Mouse (Mus musculus) cerebellum, postnatal 4 days (tissue): ENCODE results near the gene Pitpnm3.
"Not testable (repeated sequence)": the region's sequence is repeated elsewhere in the genome, so short reads cannot be mapped to it uniquely, and the experiment has no call there.

ENCODE experiments used
- DNase-seq, 2 experiments: peaks; one replicate each; pipeline ENCODE4 v3.0.0; 2022; ENCODE audit warnings: low spot score in 2 of 2, mixed read lengths in 1 of 2

Gene Pitpnm3

DNA sequence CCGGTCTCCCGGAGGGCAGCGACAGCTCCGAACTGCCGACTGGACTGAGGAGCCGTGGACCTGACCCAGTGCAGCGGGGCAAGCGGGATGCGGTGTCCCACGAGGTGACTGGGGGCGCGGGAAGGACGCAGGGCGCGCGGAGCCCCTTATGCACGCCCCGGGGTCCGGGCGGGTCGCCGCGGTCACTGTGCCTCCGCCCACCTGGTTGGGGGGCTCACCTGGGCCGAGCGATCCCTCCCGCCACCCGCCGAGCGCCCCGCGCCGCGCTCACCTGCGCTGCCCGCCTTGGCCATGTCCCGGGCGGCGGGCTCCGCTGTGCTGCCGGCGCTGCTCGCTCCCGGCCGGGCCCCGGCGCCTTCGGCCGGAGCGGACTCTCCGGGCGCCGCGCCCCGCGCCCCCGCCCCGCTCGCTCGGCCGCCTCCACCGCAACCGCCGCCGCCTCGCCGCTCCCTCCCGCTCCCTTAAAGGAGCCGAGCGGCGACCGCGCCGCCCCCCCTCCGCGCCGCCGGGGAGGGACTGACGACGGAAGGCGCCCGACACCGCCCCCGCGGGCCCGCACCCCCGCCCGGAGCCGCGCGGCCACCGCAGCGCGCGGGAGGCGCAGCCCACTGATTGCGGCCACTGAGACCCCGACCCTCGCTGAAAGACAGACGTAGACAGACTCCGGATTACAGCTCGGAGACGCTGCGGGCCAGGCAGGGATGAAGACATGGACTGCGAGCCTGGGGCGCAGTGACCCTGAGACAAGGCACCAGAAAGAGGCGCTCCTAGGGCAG is at the start of gene Pitpnm3:
Pitpnm3 (minus strand) TSS at position 396 of the 776 bp plus-strand sequence.
- DNase-seq, result no peak

- DNase-seq, result no peak
These were observed 48.7 kb upstream of the Pitpnm3 start for GRCm38 (mm10) chr11:72184252-72184651.

- no peak for DNase-seq
These were observed 45.6 kb upstream of the Pitpnm3 start for GRCm38 (mm10) chr11:72181136-72181535.

GRCm38 (mm10) chr11:72180556-72180955 is 45.0 kb upstream of the Pitpnm3 start:
- no peak for DNase-seq

- DNase-seq, result no peak
These were observed 41.0 kb upstream of the Pitpnm3 start for GRCm38 (mm10) chr11:72176553-72176952.

- DNase-seq, result no peak
These were observed 40.4 kb upstream of the Pitpnm3 start for GRCm38 (mm10) chr11:72175966-72176365.

DNA sequence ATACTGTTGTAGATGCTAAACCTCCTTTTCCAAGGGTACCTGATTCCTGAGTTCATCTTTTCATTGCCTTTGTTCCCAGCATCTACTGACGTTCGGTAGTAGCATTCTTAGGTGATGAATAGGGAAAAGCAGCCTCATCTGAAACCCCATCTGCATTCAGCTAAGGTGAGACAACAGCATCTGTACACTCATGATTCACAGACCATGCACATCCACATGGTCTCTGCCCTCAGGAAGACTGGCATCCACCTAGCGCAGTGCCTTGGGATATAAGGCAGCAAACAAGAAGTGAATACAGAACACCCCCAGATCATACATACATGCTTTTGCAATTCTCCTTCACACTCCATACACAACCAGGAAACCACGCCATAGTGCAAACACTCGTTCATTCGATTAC is 39.1 kb upstream of the Pitpnm3 start:
- DNase-seq, result no peak

- no peak for DNase-seq
These were observed 37.9 kb upstream of the Pitpnm3 start for GRCm38 (mm10) chr11:72173506-72173905.

- DNase-seq, result not testable (repeated sequence)
These were observed 36.3 kb upstream of the Pitpnm3 start for GRCm38 (mm10) chr11:72171906-72172305.

DNA sequence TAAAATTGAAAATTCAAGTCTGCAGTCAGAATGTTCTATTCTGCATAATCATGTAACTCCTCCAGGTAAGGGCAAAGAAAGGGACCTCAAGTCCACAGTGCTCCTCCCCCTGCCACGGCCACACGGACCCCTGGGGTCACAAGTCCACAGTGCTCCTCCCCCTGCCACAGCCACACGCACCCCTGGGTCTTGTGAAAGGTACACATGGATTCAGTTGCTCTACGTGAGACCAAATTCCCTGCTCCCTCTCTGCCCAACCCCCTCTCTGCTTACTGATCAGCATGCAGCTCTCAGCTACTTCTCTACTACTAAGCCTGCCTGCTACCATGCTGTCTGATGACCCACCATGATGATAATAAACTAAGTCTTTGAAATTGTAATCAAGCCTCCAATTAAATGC is 34.3 kb upstream of the Pitpnm3 start:
- DNase-seq, result no peak

DNA sequence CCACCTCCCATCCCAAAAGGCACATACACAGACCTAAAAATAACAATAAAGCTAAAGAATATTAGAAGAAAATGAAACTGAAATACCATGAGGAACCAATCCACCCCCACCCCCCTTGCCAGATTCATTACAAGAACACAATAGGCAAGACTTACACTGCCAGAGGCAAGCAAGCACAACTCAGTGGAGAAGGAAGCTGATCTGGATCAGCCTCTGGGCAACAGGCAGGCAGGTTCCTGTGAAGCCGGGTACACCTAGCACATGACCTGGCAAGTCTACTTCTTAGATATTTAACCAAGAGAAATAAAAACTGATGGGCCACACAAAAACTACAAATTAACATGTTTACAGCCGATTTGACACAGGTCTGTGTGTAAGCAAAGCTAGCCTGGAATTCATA is 27.6 kb upstream of the Pitpnm3 start:
- DNase-seq, result no peak

DNA sequence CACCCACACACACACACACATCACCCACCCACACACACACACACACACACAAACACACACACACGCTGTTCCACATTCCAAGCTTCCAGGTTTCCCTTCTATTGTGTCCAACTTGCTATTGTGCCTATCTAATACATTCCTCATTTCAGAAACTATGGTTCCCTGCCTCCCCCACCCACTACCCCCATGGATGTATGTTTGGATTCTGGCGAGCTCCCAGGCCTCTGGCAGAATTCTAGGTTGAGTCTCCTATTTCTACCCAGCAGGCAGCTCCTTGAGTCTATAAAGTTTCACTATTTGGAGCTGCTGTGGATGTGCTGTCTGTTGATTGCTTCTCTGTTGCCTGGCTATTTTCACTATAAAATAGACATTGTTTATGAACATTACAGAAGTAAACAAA is 21.0 kb upstream of the Pitpnm3 start:
- DNase-seq, result no peak

DNA sequence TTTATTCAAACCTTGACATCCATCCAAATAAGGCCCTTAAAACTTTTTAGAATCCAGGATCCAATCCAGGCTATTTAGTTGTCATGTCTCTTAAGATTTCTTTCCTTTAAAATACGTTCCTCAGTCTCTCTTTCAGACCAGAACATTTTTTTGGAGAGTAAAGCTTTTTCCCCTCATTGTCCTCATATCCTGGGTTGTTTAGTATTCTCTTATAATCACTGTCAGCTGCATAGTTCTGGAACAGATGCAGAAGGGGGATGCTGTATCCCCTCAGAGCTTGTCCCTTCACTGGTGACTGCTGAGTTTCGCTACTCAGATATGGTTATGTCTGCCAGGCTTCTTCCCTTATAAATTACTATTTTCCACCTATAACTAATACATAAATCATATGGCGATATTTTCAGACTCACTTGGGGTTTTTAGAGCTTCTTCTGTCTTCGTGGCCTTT is 20.4 kb upstream of the Pitpnm3 start:
- DNase-seq, result no peak

DNA sequence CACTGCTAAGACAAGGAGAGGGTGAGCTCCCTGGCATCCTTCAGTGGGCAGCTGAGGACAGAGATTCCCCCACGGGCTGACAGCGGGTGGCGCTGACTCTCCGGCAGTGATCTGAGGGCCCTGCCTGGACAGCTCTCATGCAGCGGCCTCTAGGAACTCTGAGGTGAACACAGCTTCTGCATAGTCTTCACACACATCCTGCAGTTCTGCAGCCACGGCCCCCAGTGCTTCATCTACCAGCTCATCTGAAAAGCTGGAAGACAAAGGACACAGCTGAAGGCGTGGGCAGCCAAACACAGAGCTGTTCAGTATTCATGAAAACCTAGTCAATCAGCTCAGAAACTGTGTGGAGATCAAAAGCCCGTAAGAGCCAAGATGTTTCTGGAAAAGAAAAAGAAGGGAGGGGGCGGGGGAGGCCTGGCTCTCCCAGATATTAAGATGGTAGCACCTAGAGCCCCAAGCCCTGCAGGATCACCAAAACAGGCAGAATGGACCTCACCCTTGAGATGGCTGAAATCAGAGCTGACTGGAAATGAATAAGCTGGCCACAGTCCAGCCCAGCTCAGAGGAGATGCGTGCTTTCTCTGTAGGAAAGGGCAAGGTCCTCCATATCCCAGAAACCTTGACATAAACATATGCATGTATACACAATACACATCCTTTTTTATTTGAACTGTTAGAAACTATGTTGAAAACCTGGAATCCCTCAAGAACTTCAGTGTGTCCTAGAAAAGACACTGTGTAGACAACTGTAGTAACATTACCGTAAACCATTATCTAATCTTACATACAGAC is 19.8 kb upstream of the Pitpnm3 start:
- DNase-seq, result no peak

GRCm38 (mm10) chr11:72153122-72153862 is 17.7 kb upstream of the Pitpnm3 start:
- no peak for DNase-seq

GRCm38 (mm10) chr11:72151120-72151519 is 15.5 kb upstream of the Pitpnm3 start:
- no peak for DNase-seq

DNA sequence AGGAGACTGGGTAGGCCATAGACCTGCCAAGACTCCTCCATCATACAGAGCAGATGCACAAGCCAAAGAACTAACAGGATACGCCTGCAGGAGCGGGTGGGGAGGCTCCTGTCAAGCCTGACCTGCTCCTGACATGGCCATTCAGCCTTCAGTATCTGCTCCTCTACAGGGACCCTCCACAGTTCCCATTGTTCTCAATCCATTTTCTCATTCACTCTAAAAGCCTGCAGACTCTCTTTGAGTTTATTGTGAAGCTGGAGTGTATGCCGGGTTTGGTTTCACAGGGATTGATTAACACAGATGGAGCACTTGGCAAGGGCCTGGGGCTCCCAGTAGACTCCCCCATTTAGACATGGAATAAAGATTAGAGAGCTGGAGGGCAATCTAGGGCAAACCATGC is 12.3 kb upstream of the Pitpnm3 start:
- DNase-seq, result no peak

- no peak for DNase-seq
These were observed 10.3 kb upstream of the Pitpnm3 start for GRCm38 (mm10) chr11:72145877-72146248.

DNA sequence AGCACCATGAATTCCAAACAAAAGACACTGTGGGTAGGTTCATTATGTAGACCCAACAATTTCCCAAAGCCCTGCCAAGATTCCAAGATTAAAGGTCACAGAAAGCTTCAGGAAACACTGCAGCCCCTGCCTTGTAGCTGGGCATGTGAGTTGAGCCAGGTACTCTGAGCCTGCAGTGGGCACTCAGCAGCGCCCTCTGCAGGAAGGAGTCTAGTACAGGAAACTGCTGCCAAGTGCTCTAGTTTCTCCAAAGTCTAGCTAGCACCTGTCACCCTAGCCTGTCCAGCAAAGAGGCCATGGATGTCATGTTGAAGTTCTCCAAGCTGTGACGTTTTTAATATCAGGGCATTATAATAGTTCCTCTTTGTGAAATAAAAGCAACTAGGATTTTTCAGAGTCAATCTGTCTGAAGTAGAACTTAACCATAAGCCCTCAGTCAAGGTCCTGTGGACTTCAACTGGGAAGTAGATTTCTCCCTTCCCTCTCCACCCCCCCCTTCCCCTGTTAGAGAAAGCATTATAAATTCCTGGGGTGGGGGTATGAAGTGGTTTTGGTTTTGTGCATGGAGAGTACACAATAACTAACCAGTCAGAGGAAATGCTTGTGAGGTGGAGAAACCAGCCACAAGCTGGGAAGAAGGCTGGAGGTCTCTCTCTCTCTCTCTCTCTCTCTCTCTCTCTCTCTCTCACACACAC is 9.8 kb upstream of the Pitpnm3 start:
- DNase-seq, result no peak

- no peak for DNase-seq
These were observed 7.3 kb upstream of the Pitpnm3 start for GRCm38 (mm10) chr11:72142889-72143288.

DNA sequence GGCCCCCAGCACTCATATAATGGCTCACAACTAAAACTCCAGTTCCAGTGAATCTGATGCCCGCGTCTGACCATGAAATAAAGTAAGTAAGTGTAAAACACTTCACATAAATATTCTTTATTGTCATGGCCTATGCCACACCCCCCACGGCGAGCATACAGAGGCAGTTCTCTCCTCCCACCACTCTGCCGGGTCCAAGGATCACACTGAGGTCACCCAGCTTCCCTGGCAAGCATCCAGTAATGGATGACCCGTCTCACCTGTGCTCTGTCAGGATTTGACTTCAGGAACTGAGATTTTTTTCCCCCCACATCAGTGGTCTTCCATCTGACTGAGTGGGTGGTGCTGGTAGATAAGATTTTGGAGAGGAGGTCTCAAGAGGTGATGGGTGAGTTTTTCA is 4.6 kb upstream of the Pitpnm3 start:
- no peak for DNase-seq
